Mouse (Mus musculus) B cell, adult 62 days (primary cell): Measurements from ENCODE around the gene Yipf4. TPM values are rescaled to one million over a fixed set of nuclear protein-coding genes. Genes with fewer than 3 reads are reported as not detected.

Source experiments
- total RNA-seq: library from RNA; stranded (reverse); gene quantifications from 4 replicates; pipeline ENCODE4 v1.2.4, GENCODE M21; 2023

Yipf4 gene
- 63.3 to 84.8 TPM (median 73.5 TPM) in 4 replicates for total RNA-seq

DNA sequence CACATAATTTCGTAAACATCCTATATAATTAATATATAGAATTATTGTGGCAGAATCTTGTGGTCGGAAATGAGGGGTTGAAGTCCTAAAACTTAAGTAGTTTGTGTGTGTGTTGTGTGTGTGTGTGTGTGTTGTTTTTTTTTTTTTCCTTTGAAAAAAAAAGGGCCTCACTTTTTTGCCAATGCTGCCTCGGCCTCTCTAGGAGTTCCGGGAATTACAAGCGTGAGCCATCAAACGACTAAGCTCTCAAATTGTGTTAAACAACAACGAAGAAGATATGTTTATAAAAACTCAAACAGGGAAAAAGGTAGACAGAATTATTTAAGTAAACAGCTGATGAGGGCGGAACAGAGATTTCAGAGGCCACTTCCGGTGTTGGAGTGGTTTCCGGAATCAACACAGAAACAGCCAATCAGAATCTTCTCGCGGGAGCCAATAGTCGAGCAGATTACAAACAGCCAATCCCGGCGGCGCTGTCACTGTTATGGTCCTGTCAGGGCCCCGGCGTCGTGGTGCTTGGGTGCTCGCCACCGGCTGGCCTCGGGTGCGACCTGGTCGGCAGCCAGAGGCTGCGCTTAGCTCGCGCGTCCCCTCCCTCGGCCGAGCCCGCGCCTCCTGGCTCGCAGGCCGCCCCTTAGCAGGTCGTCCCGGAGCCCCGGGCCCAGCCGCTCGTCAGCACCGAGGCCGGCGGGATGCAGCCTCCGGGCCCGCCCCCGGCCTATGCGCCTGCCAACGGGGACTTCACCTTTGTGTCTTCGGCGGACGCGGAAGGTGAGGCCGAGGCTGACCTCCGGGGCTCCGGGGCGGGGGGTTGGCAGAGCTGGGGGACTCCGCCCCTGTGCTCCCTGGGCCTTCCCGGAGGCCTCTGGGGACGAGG is at the start of gene Yipf4:
Gene Yipf4 (plus strand): TSS at position 470 of the 877 bp plus-strand sequence.

DNA sequence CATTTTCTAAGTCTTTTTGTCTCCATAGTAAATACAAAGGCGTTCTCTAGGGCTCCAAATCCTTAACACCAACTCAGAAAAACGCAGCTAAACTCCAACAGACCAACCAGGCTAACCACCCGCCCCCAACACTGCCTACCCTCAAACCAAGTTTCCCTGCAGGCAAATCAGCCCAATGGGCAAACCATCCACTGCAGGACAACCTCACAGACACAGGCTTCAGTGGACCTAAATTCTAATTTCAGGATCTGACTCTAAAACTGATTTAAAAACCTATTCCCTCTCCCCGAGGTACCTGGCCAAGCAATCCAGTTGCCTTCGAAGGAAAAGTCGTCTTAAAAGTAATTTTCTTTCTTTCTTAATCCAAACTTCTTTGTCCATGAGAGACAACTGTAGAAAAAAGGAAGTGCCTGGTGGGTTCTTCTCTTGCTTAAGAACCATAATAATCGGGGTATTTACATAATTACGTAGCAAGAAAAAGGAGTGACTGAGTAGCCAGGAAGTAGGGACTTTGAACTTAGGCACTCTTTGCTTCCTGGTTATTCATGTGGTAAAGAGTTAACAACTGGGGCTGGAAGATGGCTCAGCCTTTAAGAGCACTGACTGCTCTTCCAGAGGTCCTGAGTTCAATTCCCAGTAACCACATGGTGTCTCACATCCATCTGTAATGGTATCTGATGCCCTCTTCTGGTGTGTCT is 30.4 kb upstream of the Yipf4 start, which contains the start of gene Nlrc4:
Gene Nlrc4 (minus strand): TSS at position 432 of the 698 bp plus-strand sequence.

DNA sequence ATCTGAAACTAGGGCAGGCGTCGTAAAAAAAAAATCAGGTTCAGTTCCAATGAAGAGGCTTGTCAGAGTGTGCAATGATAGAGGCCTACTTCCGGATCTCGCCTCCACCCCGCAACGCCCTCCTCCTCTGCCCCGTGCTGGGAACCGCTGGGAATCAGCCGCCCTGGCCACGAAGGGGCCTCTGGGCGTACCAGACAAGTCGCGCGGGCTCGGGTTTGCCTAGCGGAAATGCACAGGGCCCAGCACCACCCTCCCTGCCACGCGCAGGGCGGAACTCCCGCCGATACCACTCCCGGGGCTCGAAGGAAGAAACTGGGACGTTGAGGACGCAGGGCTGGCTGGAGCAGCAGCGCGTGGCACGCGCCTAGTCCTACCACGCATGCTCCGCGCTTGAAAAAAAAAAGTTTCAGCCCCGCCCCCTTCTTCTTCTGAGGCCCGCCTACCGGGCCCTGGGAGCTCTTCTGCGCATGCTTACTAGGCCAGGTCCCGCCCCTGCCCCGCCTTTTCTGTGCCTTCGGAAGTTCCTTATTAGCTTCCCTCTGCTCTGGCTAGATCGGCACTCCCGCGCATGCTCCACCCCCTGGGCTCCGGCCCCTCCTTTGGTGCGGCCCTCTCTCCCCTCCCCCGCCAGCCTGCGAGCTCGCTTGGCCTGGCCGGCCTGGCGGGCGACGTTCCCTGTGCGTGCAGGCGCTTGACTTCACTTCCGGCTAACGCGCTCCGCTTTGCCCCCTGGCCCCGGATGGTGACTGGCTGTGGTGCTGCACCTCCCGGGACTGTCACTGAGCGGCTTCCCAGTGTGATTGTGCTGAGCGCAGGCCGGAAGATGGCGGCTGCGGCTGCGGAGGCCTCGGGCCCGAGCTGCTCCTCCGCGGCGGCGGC is 38.7 kb downstream of the Yipf4 start, which contains the start of gene Birc6:
Gene Birc6 (plus strand): TSS at position 567 of the 879 bp plus-strand sequence.

Other genes with a start within 250 kb of the Yipf4 start
- gene Memo1, start 194.0 kb upstream of the Yipf4 start, total RNA-seq: 31.8 to 38.7 TPM (median 34.2 TPM) in 4 replicates
- gene Dpy30, start 165.5 kb upstream of the Yipf4 start, total RNA-seq: 43.0 to 52.6 TPM (median 45.7 TPM) in 4 replicates
- 28.6 to 31.5 TPM (median 29.2 TPM) in 4 replicates for gene Spast, start 150.5 kb upstream of the Yipf4 start, total RNA-seq
- 12.3 to 16.7 TPM (median 13.3 TPM) in 4 replicates for gene Slc30a6, start 93.9 kb upstream of the Yipf4 start, total RNA-seq
- 19.0 to 22.1 TPM (median 19.5 TPM) in 4 replicates for gene Nlrc4, start 30.4 kb upstream of the Yipf4 start, total RNA-seq
- 222 to 226 TPM (median 226 TPM) in 4 replicates for gene Birc6, start 38.8 kb downstream of the Yipf4 start, total RNA-seq
- gene Ttc27, start 228.2 kb downstream of the Yipf4 start, total RNA-seq: 31.8 to 45.3 TPM (median 41.6 TPM) in 4 replicates